Mouse (Mus musculus) hindbrain, embryonic 15.5 days (tissue): ENCODE results near the gene Olfr231. TPM values are rescaled to one million over a fixed set of nuclear protein-coding genes. Genes with fewer than 3 reads are reported as not detected.

ENCODE experiments used
- ATAC-seq: fragments of 200-750 bp; cut with Nextera tagmentation; 2 replicates; pipeline ENCODE4 v1.8.0; 2017; ENCODE audit warnings: low read depth, moderate number of reproducible peaks, moderate TSS enrichment; ENCODE audit not compliant: low FRiP score
- H3K27ac ChIP-seq: fragments of 300-500 bp; sonication (generic); replicated peaks from 2 replicates; pipeline ENCODE4 v1.5.1; 2015; ENCODE audit warnings: mild to moderate bottlenecking, inconsistent platforms
- H3K27me3 ChIP-seq: fragments of 300-500 bp; sonication (generic); 2 replicates; pipeline ENCODE4 v1.6.1; 2015; ENCODE audit warnings: control low read depth, inconsistent platforms
- H3K36me3 ChIP-seq: fragments of 300-500 bp; sonication (generic); 2 replicates; pipeline ENCODE4 v1.6.1; 2015; ENCODE audit warnings: control low read depth, inconsistent platforms
- H3K4me1 ChIP-seq: fragments of 300-500 bp; sonication (generic); replicated peaks from 2 replicates; pipeline ENCODE4 v1.6.1; 2015; ENCODE audit warnings: control low read depth, inconsistent platforms
- H3K4me2 ChIP-seq: fragments of 300-500 bp; sonication (generic); 2 replicates; pipeline ENCODE4 v1.6.1; 2015; ENCODE audit warnings: moderate library complexity, mild to moderate bottlenecking, inconsistent platforms
- H3K4me3 ChIP-seq: fragments of 300-500 bp; sonication (generic); 2 replicates; pipeline ENCODE4 v1.5.1; 2015; ENCODE audit warnings: mild to moderate bottlenecking, inconsistent platforms
- H3K9ac ChIP-seq: fragments of 300-500 bp; sonication (generic); 2 replicates; pipeline ENCODE4 v1.6.1; 2015; ENCODE audit warnings: inconsistent platforms
- H3K9me3 ChIP-seq: fragments of 300-500 bp; sonication (generic); 2 replicates; pipeline ENCODE4 v1.6.1; 2016; ENCODE audit warnings: control low read depth, inconsistent platforms
- WGBS: fragments of 180-500 bp; shearing (Covaris S2); methylation state at CpG from one replicate; pipeline ENCODE4 v1.1.7; 2015; 5-methylcytosine and 5-hydroxymethylcytosine counted together
- polyA plus RNA-seq: library from polyadenylated mRNA; unstranded; fragments of >200 nt; fragmentation: Nextera tagmentation; extraction: Ambion mirVana; gene quantifications from 2 replicates; pipeline ENCODE4 v1.2.1, GENCODE M21; 2015

The Olfr231 gene
- polyA plus RNA-seq, 1 experiment from 2014 or later, result not detected

DNA sequence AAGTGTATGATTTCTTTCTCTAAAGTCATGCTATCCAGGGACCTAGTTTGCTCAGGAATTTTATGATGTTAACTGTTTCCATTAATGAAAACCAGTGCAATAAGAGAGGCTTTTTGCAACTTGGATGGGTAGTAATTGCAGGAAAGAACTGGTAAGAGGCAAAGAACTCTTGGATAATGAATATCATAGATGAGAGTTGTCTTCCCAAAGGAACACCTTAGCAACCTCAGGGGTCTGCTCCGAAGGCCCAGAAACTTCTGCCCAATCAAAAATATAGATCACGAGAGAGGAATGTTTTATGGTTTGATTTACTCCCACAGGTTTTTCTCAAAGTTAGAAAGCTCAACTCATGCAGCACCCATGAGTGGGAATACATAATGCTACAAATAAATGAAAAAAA is 36.9 kb downstream of the Olfr231 start, which contains the start of gene Olfr429:
Olfr429 (plus strand) TSS at position 301 of the 400 bp plus-strand sequence.
- no peak within 1 kb of the TSS for H3K27ac ChIP-seq
- no peak within 1 kb of the TSS for H3K4me2 ChIP-seq
- H3K9ac ChIP-seq, result no peak within 1 kb of the TSS
- H3K9me3 ChIP-seq, result no peaks in the 10 kb centered on the region
- no peak within 1 kb of the TSS for H3K4me3 ChIP-seq
- no peak for ATAC-seq
- 97% methylated on average over 2 of the region's 2 CpGs for WGBS
- H3K27me3 ChIP-seq, result no peaks in the 10 kb centered on the region
- no peaks in the 10 kb centered on the region for H3K4me1 ChIP-seq
- H3K36me3 ChIP-seq, result no peaks in the 10 kb centered on the region

GRCm38 (mm10) chr1:174066305-174066704 is 54.7 kb downstream of the Olfr231 start, which contains the start of gene Olfr430:
Gene Olfr430 (plus strand): TSS chr1:174066605.
- no peak within 1 kb of the TSS for H3K4me2 ChIP-seq
- H3K36me3 ChIP-seq, result no peaks in the 10 kb centered on the region
- no peak within 1 kb of the TSS for H3K27ac ChIP-seq
- ATAC-seq, result no peak
- H3K9me3 ChIP-seq, result no peaks in the 10 kb centered on the region
- no peaks in the 10 kb centered on the region for H3K27me3 ChIP-seq
- H3K4me3 ChIP-seq, result no peak within 1 kb of the TSS
- H3K9ac ChIP-seq, result no peak within 1 kb of the TSS
- no peaks in the 10 kb centered on the region for H3K4me1 ChIP-seq
- 85% methylated on average over 3 of the region's 3 CpGs for WGBS

Other genes starting within 250 kb of the Olfr231 start
- gene Ifi211, start 208.1 kb downstream of the Olfr231 start, polyA plus RNA-seq, result 0.45 and 2.0 TPM in 2 replicates
- gene Mndal, start 178.7 kb downstream of the Olfr231 start, polyA plus RNA-seq, result 0.54 and 1.9 TPM in 2 replicates
- 0.79 and 1.0 TPM in 2 replicates for gene Ifi203, start 178.5 kb downstream of the Olfr231 start, polyA plus RNA-seq
- not detected in 2 replicates for gene Ifi202b, start 138.4 kb downstream of the Olfr231 start, polyA plus RNA-seq
- 0.71 TPM in 1 of 2 replicates, not detected in the other for gene Ifi205, start 89.4 kb downstream of the Olfr231 start, polyA plus RNA-seq
- not detected in 2 replicates for gene Olfr433, start 80.5 kb downstream of the Olfr231 start, polyA plus RNA-seq
- not detected in 2 replicates for gene Olfr432, start 72.0 kb downstream of the Olfr231 start, polyA plus RNA-seq
- not detected in 2 replicates for gene Olfr430, start 54.6 kb downstream of the Olfr231 start, polyA plus RNA-seq
- not detected in 2 replicates for gene Olfr429, start 36.8 kb downstream of the Olfr231 start, polyA plus RNA-seq
- gene Olfr427, start 24.3 kb downstream of the Olfr231 start, polyA plus RNA-seq, result not detected in 2 replicates
- not detected in 2 replicates for gene Olfr424, start 10.4 kb upstream of the Olfr231 start, polyA plus RNA-seq
- gene Olfr420, start 34.5 kb upstream of the Olfr231 start, polyA plus RNA-seq, result not detected in 2 replicates
- 0.12 and 0.18 TPM in 2 replicates for gene Spta1, start 51.6 kb upstream of the Olfr231 start, polyA plus RNA-seq
- gene Olfr419, start 130.9 kb upstream of the Olfr231 start, polyA plus RNA-seq, result not detected in 2 replicates
- not detected in 2 replicates for gene Mptx1, start 209.4 kb upstream of the Olfr231 start, polyA plus RNA-seq
- gene Olfr417, start 244.0 kb upstream of the Olfr231 start, polyA plus RNA-seq, result not detected in 2 replicates